Mouse (Mus musculus) forebrain, embryonic 12.5 days (tissue): Measurements from ENCODE around the gene Slc16a5. TPM values are rescaled to one million over a fixed set of nuclear protein-coding genes. Genes with fewer than 3 reads are reported as not detected.
"Not testable (repeated sequence)": the region's sequence is repeated elsewhere in the genome, so short reads cannot be mapped to it uniquely, and the experiment has no call there.

Experiments
- ATAC-seq: fragments of 200-750 bp; cut with Nextera tagmentation; 2 replicates; pipeline ENCODE4 v1.8.0; 2017; ENCODE audit warnings: moderate TSS enrichment; ENCODE audit not compliant: low FRiP score
- H3K27ac ChIP-seq: fragments of 300-500 bp; sonication (generic); 2 replicates; pipeline ENCODE4 v1.5.1; 2016; ENCODE audit warnings: mild to moderate bottlenecking
- H3K27me3 ChIP-seq: fragments of 300-500 bp; sonication (generic); 2 replicates; pipeline ENCODE4 v1.6.1; 2016; ENCODE audit warnings: mild to moderate bottlenecking
- H3K36me3 ChIP-seq: fragments of 300-500 bp; sonication (generic); replicated peaks from 2 replicates; pipeline ENCODE4 v1.6.1; 2016; ENCODE audit warnings: mild to moderate bottlenecking
- H3K4me1 ChIP-seq: fragments of 300-500 bp; sonication (generic); 2 replicates; pipeline ENCODE4 v1.6.1; 2016
- H3K4me2 ChIP-seq: fragments of 300-500 bp; sonication (generic); 2 replicates; pipeline ENCODE4 v1.6.1; 2016; ENCODE audit warnings: mild to moderate bottlenecking, moderate library complexity
- H3K4me3 ChIP-seq: fragments of 300-500 bp; sonication (generic); replicated peaks from 2 replicates; pipeline ENCODE4 v1.5.1; 2016; ENCODE audit warnings: mild to moderate bottlenecking
- H3K9ac ChIP-seq: fragments of 300-500 bp; sonication (generic); 2 replicates; pipeline ENCODE4 v1.6.1; 2016; ENCODE audit warnings: mild to moderate bottlenecking
- H3K9me3 ChIP-seq: fragments of 300-500 bp; sonication (generic); 2 replicates; pipeline ENCODE4 v1.6.1; 2016
- WGBS: fragments of 180-500 bp; shearing (Covaris S2); methylation state at CpG from one replicate; pipeline ENCODE4 v1.1.7; 2016; 5-methylcytosine and 5-hydroxymethylcytosine counted together
- polyA plus RNA-seq: library from polyadenylated mRNA; unstranded; fragments of >200 nt; fragmentation: Nextera tagmentation; extraction: Ambion mirVana; gene quantifications from 2 replicates; pipeline ENCODE4 v1.2.1, GENCODE M21; 2016

Gene Slc16a5
- polyA plus RNA-seq, 1 experiment from 2014 or later = not detected

DNA sequence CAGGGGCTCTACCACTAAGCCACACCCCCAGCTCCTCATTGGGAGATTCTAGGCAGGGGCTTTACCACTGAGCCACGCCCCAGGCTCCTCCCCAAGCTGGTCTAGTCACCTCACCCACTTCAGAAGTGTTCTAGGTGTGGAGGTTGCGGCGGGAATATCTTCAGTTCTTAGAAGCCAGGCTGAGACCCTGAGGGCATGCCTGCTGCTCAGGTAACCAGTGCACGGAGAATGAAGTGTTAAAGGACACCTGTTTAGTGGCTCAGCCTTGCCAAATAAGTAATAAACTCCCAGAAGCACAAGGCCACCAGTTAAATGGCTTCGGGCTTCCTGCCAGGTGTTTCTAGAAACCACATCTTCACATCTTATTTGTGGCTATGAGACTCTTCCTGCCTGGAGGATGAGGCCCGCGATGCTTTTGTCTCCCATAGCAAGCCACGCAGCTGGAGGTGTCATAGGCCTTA is 10.5 kb upstream of the Slc16a5 start:
- Histone ChIP-seq H3K27me3 (no peaks in the 10 kb centered on the region), H3K4me2 (no peak overlapping the region), H3K36me3 (no peaks in the 10 kb centered on the region), H3K4me3 (no peak overlapping the region), H3K4me1 (peaks cover 3% of the 10 kb centered on the region; the same call in 1 of the 2 replicates), H3K27ac (no peak overlapping the region), H3K9me3 (peaks cover 4% of the 10 kb centered on the region; the same call in 1 of the 2 replicates), H3K9ac (no peak overlapping the region)
- no peak for ATAC-seq
- 91% methylated on average over 8 of the region's 8 CpGs for WGBS

DNA sequence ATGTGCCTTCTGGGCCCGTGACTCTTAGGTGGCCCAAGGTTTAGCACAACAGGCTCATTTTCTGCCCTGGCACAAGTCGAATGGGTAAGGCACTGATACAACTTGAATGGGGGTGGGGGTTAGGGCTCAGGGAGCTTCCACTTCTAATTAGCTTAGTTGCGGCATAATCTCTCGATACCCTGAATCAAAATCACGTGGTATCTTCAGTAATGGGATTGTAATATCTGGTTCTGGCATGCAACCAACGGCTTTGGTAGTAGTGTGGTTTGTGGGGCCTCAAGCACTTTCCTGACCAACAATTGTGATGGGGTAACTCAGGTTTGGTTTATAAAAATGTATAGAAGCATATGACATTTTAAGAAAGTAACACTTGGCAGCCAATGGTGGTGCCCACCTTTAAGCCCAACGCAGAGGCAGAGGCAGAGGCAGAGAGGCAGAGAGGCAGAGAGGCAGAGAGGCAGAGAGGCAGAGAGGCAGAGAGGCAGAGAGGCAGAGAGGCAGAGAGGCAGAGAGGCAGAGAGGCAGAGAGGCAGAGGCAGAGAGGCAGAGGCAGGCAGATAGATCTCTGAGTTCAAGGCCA is 9.9 kb upstream of the Slc16a5 start:
- Histone ChIP-seq H3K27me3 (no peaks in the 10 kb centered on the region), H3K36me3 (no peaks in the 10 kb centered on the region), H3K9ac (no peak overlapping the region), H3K4me3 (no peak overlapping the region), H3K27ac (no peak overlapping the region), H3K9me3 (peaks cover 4% of the 10 kb centered on the region; the same call in 1 of the 2 replicates), H3K4me1 (peaks cover 4% of the 10 kb centered on the region), H3K4me2 (no peak overlapping the region)
- 85% methylated on average over 7 of the region's 7 CpGs for WGBS
- ATAC-seq = no peak

DNA sequence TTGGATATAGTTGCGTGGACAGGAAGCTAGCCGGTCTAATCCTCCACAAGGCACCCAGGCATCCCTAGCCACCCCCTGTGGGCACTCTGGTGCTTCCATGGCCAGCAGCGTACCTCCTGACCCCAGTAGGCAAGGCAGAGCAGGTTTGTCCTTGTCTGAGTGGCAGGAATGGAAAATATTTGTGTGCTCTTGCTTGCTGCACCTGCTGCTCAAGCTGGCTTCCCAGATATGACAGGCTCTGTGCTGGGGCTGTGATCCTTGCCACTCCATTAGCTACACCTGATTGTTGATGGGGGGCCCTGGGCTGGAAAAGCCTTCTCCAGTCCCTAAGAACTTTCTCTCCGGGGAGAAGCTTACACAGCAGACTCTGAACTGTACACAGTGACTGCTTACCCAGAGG is 9.0 kb upstream of the Slc16a5 start:
- 63% methylated on average over 4 of the region's 4 CpGs for whole genome bisulfite sequencing
- no peak for ATAC-seq
- no peak overlapping the region for H3K4me3 ChIP-seq

DNA sequence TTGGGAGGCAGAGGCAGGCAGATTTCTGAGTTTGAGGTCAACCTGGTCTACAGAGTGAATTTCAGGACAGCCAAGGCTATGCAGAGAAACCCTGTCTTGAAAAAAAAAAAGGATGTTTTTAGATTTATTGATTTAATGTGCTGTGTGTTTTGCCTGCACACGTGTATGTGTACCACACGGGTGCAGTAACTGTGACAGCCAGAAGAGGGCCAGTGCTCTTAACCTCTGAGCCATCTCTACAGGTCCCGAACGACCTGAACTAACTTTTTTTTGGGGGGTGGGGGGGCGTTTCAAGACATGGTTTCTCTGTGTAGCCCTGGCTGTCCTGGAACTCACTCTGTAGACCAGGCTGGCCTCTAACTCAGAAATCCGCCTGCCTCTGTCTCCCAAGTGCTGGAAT is 7.5 kb upstream of the Slc16a5 start:
- H3K9me3 ChIP-seq, H3K36me3 ChIP-seq, H3K4me2 ChIP-seq, H3K27ac ChIP-seq, H3K4me3 ChIP-seq, H3K27me3 ChIP-seq, H3K9ac ChIP-seq, H3K4me1 ChIP-seq, ATAC-seq: not testable (repeated sequence)
- 82% methylated on average over 6 of the region's 6 CpGs for WGBS

More for the DNA sequence above, 9.0 kb upstream of the Slc16a5 start:
- Histone ChIP-seq H3K27me3 (no peaks in the 10 kb centered on the region), H3K9me3 (peaks cover 4% of the 10 kb centered on the region; the same call in 1 of the 2 replicates), H3K27ac (no peak overlapping the region), H3K4me2 (no peak overlapping the region), H3K4me1 (peaks cover 9% of the 10 kb centered on the region), H3K36me3 (no peaks in the 10 kb centered on the region), H3K9ac (no peak overlapping the region)

DNA sequence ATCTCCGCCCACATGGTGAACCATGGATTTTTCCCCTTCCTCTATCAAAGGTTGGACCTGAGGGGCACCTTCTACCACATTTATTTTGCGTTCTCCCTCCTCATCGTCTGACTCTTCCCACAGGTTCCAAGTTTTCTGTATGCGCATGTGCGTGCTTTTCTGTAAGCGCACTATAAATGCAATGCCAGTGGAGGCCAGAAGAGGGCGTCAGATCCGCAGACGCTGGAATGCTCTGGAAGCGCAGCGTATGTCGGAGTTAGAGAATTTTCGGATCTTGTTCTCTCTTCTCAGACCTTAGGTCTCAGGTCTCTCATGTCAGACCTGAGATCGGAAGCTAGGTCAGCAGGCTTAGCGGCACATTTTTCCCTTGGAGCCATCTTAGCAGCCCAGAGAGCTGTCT is 6.7 kb upstream of the Slc16a5 start:
- ATAC-seq = no peak
- H3K4me1 ChIP-seq = peaks cover 6% of the 10 kb centered on the region; the same call in 1 of the 2 replicates
- no peaks in the 10 kb centered on the region for H3K27me3 ChIP-seq
- H3K36me3 ChIP-seq = no peaks in the 10 kb centered on the region
- no peak overlapping the region for H3K9ac ChIP-seq
- H3K4me2 ChIP-seq = no peak overlapping the region
- 85% methylated on average over 15 of the region's 15 CpGs for WGBS
- no peak overlapping the region for H3K27ac ChIP-seq
- H3K4me3 ChIP-seq = no peak overlapping the region
- peaks cover 4% of the 10 kb centered on the region; the same call in 1 of the 2 replicates for H3K9me3 ChIP-seq

DNA sequence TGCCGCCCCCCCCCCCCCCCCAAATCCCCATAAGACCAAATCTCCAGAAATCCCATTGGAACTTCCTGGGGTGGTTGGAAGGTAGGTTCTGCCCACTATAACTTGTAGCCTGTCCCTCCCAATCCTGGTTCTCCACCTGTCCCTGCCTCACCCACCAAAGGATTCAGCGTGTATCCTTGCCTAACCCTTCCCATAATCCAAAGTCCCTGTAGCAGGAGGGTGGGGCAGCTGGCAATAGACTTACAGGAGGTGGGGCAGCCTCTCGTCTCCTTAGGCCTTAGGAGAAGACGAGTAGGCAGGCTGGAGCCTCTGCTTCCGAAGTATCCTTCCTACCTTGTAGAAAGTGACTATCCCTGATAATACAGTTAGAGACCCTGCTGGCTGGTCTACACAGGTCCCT is 6.1 kb upstream of the Slc16a5 start:
- Histone ChIP-seq H3K4me1 (peaks cover 6% of the 10 kb centered on the region; the same call in 1 of the 2 replicates), H3K36me3 (no peaks in the 10 kb centered on the region), H3K27me3 (no peaks in the 10 kb centered on the region), H3K4me2 (no peak overlapping the region), H3K27ac (no peak overlapping the region), H3K9me3 (peaks cover 4% of the 10 kb centered on the region; the same call in 1 of the 2 replicates), H3K9ac (no peak overlapping the region), H3K4me3 (no peak overlapping the region)
- no peak for ATAC-seq
- WGBS = 89% methylated on average over 5 of the region's 5 CpGs

DNA sequence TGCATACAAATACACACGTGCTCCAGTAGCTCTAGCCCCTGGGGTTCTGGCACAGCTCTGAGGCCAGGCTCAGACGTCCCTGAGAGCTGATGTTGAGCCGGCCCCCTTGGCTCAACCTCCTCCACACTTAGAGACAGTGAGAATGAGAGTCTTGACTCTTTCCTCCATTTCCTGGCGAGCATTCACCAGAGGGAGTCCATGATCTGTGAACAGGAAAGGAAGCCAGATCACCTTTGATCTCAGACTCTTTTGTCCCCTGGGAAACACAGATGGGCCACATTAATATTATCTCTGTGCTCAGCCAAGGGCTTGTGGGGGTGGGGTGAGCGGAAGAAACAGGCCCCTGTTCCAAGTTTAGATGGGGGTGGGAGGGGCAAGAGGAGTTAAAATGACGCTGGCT is 4.9 kb upstream of the Slc16a5 start:
- Histone ChIP-seq H3K27ac (no peak overlapping the region), H3K4me2 (no peak overlapping the region), H3K9me3 (peaks cover 4% of the 10 kb centered on the region; the same call in 1 of the 2 replicates), H3K27me3 (no peaks in the 10 kb centered on the region), H3K4me1 (peaks cover 8% of the 10 kb centered on the region; the same call in 1 of the 2 replicates), H3K36me3 (no peaks in the 10 kb centered on the region), H3K4me3 (no peak overlapping the region), H3K9ac (no peak overlapping the region)
- no peak for ATAC-seq
- WGBS = 46% methylated on average over 6 of the region's 6 CpGs

DNA sequence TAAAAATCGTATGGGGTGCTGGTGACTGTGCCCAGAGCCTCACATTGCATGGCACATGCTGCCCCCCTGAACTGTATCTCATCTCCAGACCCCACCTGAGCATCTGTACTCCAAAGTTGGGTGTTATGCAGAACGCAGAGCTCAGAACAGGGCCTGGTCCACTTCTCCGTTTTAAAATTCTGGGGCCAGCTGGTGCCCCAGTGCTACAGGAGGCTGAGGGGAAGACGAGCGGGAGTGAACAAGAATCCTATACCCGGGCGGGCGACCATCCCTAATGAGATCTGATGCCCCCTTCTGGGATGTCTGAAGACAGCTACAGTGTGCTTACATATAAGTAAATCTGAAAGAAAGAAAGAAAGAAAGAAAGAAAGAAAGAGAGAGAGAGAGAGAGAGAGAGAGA is 1.3 kb upstream of the Slc16a5 start:
- no peaks in the 10 kb centered on the region for H3K27me3 ChIP-seq
- no peak overlapping the region for H3K4me2 ChIP-seq
- H3K4me1 ChIP-seq = peaks cover 10% of the 10 kb centered on the region; the same call in 1 of the 2 replicates
- WGBS = 16% methylated on average over 8 of the region's 8 CpGs
- ATAC-seq = no peak
- no peaks in the 10 kb centered on the region for H3K9me3 ChIP-seq
- H3K27ac ChIP-seq = no peak overlapping the region
- no peak overlapping the region for H3K9ac ChIP-seq
- no peak overlapping the region for H3K4me3 ChIP-seq
- no peaks in the 10 kb centered on the region for H3K36me3 ChIP-seq

DNA sequence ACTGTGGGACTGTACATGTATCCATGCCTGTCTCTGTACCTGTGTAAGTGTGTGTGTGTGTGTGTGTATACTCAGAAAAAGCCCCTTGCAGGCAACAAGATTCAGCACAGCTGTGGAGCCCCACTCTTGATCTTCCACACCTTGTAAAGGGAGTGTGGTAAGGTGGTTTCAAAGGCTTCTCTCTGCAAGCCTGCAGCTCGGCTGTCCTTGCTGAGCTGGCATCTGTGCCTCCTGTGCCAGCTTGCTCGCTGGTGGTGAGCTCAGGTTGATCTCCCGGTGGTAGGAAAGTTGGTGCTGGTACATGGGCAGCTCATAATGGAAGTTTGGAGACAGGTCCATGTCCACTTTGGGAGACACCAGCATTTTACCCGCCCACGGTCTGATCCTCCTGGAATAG is 430 bp upstream of the Slc16a5 start:
- no peak for ATAC-seq
- no peak overlapping the region for H3K4me3 ChIP-seq
- H3K4me2 ChIP-seq = no peak overlapping the region
- 76% methylated on average over 5 of the region's 5 CpGs for WGBS
- H3K27ac ChIP-seq = no peak overlapping the region
- H3K9ac ChIP-seq = no peak overlapping the region
- H3K36me3 ChIP-seq = no peaks in the 10 kb centered on the region
- H3K27me3 ChIP-seq = no peaks in the 10 kb centered on the region
- H3K4me1 ChIP-seq = peaks cover 10% of the 10 kb centered on the region; the same call in 1 of the 2 replicates
- no peaks in the 10 kb centered on the region for H3K9me3 ChIP-seq

DNA sequence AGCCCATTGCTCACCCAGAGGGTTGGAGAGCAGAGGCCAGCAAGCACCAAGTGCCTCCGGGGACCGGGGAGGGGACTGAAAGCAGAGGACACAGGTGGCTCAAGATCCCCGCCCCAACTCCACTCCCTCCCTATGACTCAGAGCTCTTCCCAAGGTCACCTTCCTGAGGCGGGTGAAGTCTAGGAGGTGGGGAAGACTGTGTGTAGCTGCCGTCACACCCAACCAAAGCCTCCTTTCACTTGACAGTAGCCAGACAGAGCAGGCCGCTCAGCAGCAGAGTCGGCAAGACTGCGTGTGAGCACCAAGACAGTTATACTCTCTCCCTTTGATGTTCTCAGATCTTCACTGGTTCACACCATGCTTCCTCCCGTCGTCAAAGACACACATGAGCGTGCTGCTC is 1.1 kb downstream of the Slc16a5 start:
- H3K27me3 ChIP-seq = no peaks in the 10 kb centered on the region
- 77% methylated on average over 11 of the region's 11 CpGs for WGBS
- H3K36me3 ChIP-seq = no peaks in the 10 kb centered on the region
- peaks cover 8% of the 10 kb centered on the region; the same call in 1 of the 2 replicates for H3K4me1 ChIP-seq
- H3K9me3 ChIP-seq = no peaks in the 10 kb centered on the region
- H3K4me2 ChIP-seq = no peak overlapping the region
- no peak for ATAC-seq
- no peak overlapping the region for H3K4me3 ChIP-seq
- H3K27ac ChIP-seq = no peak overlapping the region
- H3K9ac ChIP-seq = no peak overlapping the region

DNA sequence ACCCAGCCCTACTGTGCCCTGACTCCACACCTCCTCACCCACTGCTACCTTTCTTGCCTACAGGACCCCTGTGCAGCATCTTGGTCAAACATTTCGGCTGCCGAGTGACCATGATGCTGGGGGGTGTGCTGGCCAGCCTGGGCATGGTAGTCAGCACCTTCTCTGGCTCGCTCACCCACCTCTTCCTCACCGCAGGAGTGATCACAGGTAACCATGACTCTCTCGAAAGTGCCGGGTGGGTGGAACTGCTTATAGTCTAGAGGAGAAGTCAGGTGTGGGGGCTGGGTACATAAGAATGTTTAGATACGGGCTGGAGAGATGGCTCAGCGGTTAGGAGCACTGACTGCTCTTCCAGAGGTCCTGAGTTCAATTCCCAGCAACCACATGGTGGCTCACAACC is 2.6 kb downstream of the Slc16a5 start:
- no peak overlapping the region for H3K4me2 ChIP-seq
- H3K36me3 ChIP-seq = no peaks in the 10 kb centered on the region
- no peak overlapping the region for H3K9ac ChIP-seq
- no peak overlapping the region for H3K4me3 ChIP-seq
- H3K27ac ChIP-seq = no peak overlapping the region
- H3K4me1 ChIP-seq = peaks cover 8% of the 10 kb centered on the region; the same call in 1 of the 2 replicates
- no peaks in the 10 kb centered on the region for H3K9me3 ChIP-seq
- no peaks in the 10 kb centered on the region for H3K27me3 ChIP-seq
- ATAC-seq = no peak
- WGBS = 91% methylated on average over 8 of the region's 8 CpGs

DNA sequence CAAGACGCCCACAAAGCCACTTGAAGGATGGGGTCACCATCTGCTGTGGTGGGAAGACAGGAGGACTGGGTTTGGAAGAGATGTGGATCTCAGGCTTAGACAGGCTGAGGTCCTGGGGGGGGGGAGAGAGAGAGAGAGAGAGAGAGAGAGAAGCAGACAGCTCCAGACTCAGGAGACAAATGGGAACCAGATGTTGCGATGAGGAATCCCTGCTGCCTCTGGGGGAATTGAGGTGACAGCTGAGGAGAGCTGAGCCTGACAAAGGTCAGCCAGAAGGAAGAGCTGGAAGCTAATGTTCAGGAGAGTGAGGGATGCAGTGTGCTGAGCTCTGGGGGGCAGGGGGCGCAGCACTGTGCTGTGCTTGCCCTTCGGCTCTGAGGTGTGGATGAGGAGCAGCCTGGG is 4.9 kb downstream of the Slc16a5 start:
- Histone ChIP-seq H3K36me3 (no peaks in the 10 kb centered on the region), H3K27ac (no peak overlapping the region), H3K9me3 (no peaks in the 10 kb centered on the region), H3K4me3 (no peak overlapping the region), H3K27me3 (no peaks in the 10 kb centered on the region), H3K9ac (no peak overlapping the region), H3K4me2 (no peak overlapping the region), H3K4me1 (peaks cover 7% of the 10 kb centered on the region; the same call in 1 of the 2 replicates)
- 56% methylated on average over 4 of the region's 4 CpGs for WGBS
- ATAC-seq = no peak

DNA sequence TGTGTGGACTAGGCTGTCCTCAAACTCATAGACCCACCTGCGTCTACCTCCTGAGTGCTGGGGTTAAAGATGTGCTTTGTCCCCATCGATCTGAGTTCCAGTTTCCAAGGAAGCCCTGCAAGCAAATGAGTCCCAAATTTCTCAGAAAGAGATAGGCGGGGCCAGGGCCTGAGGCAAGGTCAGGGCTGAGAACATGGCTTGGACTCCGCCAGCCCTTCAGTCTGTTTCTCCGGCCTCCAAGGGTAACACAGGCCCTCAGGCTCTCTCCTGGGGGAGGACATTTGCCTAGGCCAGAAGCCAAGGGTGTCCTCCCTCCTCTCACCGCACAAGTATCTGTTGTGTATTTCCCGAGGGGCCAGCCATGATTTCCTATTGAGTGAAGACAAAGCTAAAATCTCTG is 9.9 kb downstream of the Slc16a5 start:
- Histone ChIP-seq H3K9ac (no peak overlapping the region), H3K27me3 (no peaks in the 10 kb centered on the region), H3K36me3 (no peaks in the 10 kb centered on the region), H3K4me3 (no peak overlapping the region), H3K4me2 (no peak overlapping the region), H3K9me3 (no peaks in the 10 kb centered on the region), H3K27ac (no peak overlapping the region), H3K4me1 (peaks cover 34% of the 10 kb centered on the region)
- 87% methylated on average over 7 of the region's 7 CpGs for WGBS
- no peak for ATAC-seq
